Mouse (Mus musculus) left cerebral cortex, postnatal 14 days (tissue): Measurements from ENCODE around the gene Actr8. TPM values are rescaled to one million over a fixed set of nuclear protein-coding genes. Genes with fewer than 3 reads are reported as not detected.

ENCODE experiments used
- DNase-seq, 2 experiments: peaks; one replicate each; pipeline ENCODE4 v3.0.0; 2021 to 2022; ENCODE audit warnings: low spot score in 2 of 2, mixed read lengths in 1 of 2
- intact Hi-C: fragments of 180-260 bp; cut with DNase I; formaldehyde crosslinking; loops from one replicate; pipeline ENCODE4 v1.15.1; 2025
- microRNA-seq, 2 experiments: library from miRNA; unstranded; fragments of <30 nt; microRNA quantifications; one replicate each; pipeline ENCODE4 v1.2.0; 2022
- total RNA-seq, 2 experiments: library from RNA; stranded (reverse); gene quantifications; 2 replicates each; pipeline ENCODE4 v1.2.3; 2021

Actr8 gene
- total RNA-seq, 2 experiments from 2014 or later, result 68.4 to 77.1 TPM

- DNase-seq, result no peak
- intact Hi-C loops, result no loop called here
Measured at GRCm38 (mm10) chr14:30019792-30020575, 41.8 kb downstream of the Actr8 start.

- DNase-seq, result no peak
- intact Hi-C loops, result no loop called here
Measured at GRCm38 (mm10) chr14:30022471-30022870, 44.3 kb downstream of the Actr8 start.

- intact Hi-C loops, result no loop called here
- no peak for DNase-seq
Measured at GRCm38 (mm10) chr14:30024387-30024786, 46.2 kb downstream of the Actr8 start.

DNA sequence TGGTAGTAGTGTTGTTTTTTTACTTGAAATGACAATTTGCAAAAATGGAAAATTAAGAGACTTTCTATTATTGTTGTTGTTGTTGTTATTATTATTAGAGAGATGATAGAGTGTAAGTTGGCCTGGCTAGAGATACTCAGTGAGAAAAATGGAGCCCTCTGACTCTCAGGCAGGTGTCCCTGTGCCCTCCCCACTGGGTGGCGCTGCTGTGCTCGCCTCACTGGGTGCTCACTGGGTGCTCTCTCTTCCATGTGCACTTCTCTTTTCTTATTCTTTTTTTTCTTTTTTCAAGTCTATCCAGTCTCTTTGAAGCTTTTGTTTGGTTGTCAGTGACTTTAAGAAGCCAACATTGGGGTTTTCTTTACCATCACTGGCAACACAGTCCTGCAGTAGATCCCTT is 49.2 kb downstream of the Actr8 start:
- intact Hi-C loops, result no loop called here
- no peak for DNase-seq

GRCm38 (mm10) chr14:30033405-30033804 is 55.3 kb downstream of the Actr8 start:
- no peak for DNase-seq
- intact Hi-C loops, result no loop called here

DNA sequence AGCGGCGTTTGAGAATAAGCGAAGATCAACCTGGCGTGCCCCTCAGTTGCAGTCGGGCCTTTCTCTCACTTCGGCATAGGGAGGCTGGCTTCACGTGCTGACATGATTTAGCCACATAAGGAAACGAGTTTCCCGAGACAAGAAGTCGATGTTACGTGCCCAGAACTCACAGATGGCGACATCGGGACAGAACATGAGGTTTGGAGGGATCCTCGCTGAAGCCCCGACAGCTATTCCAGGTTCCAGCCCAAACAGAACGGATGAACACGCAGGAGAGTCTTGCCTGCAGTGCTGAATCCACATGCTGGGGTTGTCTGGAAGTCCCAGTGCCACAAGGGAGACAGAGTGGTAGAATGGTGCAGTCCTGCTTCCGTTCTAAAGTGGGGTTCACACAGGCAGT is 60.3 kb downstream of the Actr8 start:
- DNase-seq, result no peak
- intact Hi-C loops, result no loop called here

- intact Hi-C loops, result no loop called here
- DNase-seq, result no peak
Measured at GRCm38 (mm10) chr14:30039413-30039812, 61.3 kb downstream of the Actr8 start.

GRCm38 (mm10) chr14:30041836-30042235 is 63.7 kb downstream of the Actr8 start:
- intact Hi-C loops, result no loop called here
- no peak for DNase-seq

- no peak for DNase-seq
- intact Hi-C loops, result no loop called here
Measured at GRCm38 (mm10) chr14:30043356-30043940, 65.3 kb downstream of the Actr8 start.

DNA sequence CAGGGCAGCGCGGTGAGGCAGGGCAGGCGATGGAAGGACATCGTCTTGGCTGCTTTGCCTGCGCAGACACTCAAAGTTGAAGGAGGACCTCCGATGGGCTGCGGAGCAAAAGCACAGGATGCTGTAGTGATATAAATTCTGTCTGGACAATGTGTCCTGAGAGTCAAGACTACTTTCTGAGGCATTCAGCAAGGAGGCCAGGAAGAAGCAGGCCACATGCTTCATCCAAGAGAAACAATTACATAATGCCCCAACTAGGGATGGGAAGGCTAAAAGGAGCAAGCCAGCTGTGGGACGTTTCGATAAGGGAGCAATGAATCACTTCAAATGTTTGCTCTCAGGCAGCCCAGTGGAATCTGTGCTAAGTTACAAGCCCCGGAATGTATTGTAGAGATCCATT is 67.1 kb downstream of the Actr8 start:
- intact Hi-C loops, result no loop called here
- no peak for DNase-seq

- intact Hi-C loops, result no loop called here
- DNase-seq, result no peak
Measured at GRCm38 (mm10) chr14:30045704-30046220, 67.6 kb downstream of the Actr8 start.

- DNase-seq, result no peak
- intact Hi-C loops, result no loop called here
Measured at GRCm38 (mm10) chr14:30046976-30047375, 68.8 kb downstream of the Actr8 start.

DNA sequence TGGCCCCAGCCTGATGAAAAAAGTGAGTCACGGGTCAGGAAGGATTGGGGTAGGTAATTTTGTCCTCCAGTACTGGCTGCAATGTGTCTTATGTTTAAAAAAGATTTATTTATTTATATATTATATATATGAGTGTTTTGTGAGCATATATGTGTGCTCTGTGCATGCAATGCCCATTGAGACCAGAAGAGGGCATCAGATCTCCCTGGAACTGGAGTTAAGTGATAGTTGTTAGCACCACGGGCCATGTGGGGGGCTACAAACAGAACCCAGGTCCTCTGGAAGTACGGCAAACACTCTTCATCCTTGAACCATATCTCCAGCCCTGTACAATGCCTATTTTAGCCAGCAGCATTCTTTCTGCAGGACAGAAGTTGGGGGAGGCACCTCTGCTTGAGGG is 69.9 kb downstream of the Actr8 start:
- intact Hi-C loops, result no loop called here
- DNase-seq, result no peak

DNA sequence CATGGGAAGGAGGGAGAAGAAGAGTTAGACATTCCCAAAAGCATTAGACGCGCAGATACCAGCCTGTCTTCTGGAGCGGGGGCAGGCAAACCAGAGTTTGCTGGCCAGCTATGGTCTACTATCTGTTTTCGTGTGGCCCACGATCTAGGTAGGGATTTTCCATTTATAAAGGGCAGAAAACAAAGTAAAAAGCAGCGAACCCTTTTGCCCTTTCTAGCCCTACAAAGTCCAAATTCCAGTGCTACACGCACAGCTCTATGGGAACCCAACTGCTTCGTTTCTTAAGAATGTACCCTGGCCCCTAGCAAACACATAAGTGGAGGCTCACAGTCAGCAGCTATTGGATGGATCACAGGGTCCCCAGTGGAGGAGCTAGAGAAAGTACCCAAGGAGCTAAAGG is 72.1 kb downstream of the Actr8 start:
- DNase-seq, result no peak
- intact Hi-C loops, result no loop called here

GRCm38 (mm10) chr14:30054922-30055321 is 76.8 kb downstream of the Actr8 start:
- no peak for DNase-seq
- intact Hi-C loops, result no loop called here

Small RNAs within 50 kb of the gene (microRNA-seq; reads per million reads assigned to microRNA genes)
- gene Mir6947, result 1.1 to 1.3 reads per million in 2 experiments

Other genes starting within 250 kb of the Actr8 start
- gene Selenok, start 10.0 kb upstream of the Actr8 start, total RNA-seq, result 100 to 1,000 TPM; 148 to 157 TPM
- gene Il17rb, start 30.6 kb downstream of the Actr8 start, total RNA-seq, result under 1 TPM; 0.40 TPM
- under 1 TPM; 0.24 to 0.25 TPM for gene Chdh, start 30.7 kb downstream of the Actr8 start, total RNA-seq